Comparison of ENCODE assay signal across 8 mouse cellular contexts in genomic region chr6:48487747-48488725, GRCm38 (mm10). TPM values are rescaled to one million over a fixed set of nuclear protein-coding genes. Genes with fewer than 3 reads are reported as not detected.
A peak's percentile ranks its signal among the peaks of the same experiment; 100 is the strongest.
DNase-seq lines count a peak whose midpoint lies in the region; ATAC-seq and TF ChIP-seq lines count a peak whose summit lies in the region.

No protein-coding gene starts in this region.

- no peaks in the 10 kb centered on the region for H3K4me1 ChIP-seq in forebrain, embryonic 14.5 days (ENCODE audit: control insufficient read depth, insufficient read depth, low read length)
- H3K4me1 ChIP-seq in hindbrain, embryonic 11.5 days (replicated peaks; ENCODE audit: control insufficient read depth, insufficient read depth, low read length), result no peaks in the 10 kb centered on the region; the same call in none of the 2 replicates
- H3K4me1 ChIP-seq in liver, embryonic 13.5 days (replicated peaks), result peaks cover 4% of the 10 kb centered on the region; the same call in 1 of the 2 replicates
- H3K4me1 ChIP-seq in stomach, postnatal 0 days (replicated peaks; ENCODE audit: control insufficient read depth, insufficient read depth), result no peaks in the 10 kb centered on the region
- H3K4me1 ChIP-seq in thymus, adult 2 months (replicated peaks; ENCODE audit: control insufficient read depth, insufficient read depth, low read length), result peaks cover 2% of the 10 kb centered on the region

- 17% methylated on average over 18 of the region's 25 CpGs for WGBS in forebrain, embryonic 14.5 days
- WGBS in hindbrain, embryonic 11.5 days, result 15% methylated on average over 16 of the region's 25 CpGs
- WGBS in liver, embryonic 13.5 days (ENCODE audit: insufficient replicate concordance), result 6% methylated on average over 19 of the region's 25 CpGs
- 12% methylated on average over 17 of the region's 25 CpGs for WGBS in stomach, postnatal 0 days
- 15% methylated on average over 17 of the region's 25 CpGs for WGBS in thymus, adult 2 months

- no peaks in the 10 kb centered on the region for H3K27me3 ChIP-seq in forebrain, embryonic 14.5 days (replicated peaks; ENCODE audit: control insufficient read depth, insufficient read depth, low read length)
- no peaks in the 10 kb centered on the region for H3K27me3 ChIP-seq in hindbrain, embryonic 11.5 days (ENCODE audit: control insufficient read depth, insufficient read depth, low read length)
- no peaks in the 10 kb centered on the region for H3K27me3 ChIP-seq in liver, embryonic 13.5 days
- H3K27me3 ChIP-seq in stomach, postnatal 0 days (ENCODE audit: control insufficient read depth, insufficient read depth, low read length), result no peaks in the 10 kb centered on the region
- no peaks in the 10 kb centered on the region for H3K27me3 ChIP-seq in thymus, adult 2 months (ENCODE audit: control insufficient read depth, insufficient read depth, low read length)

- H3K36me3 ChIP-seq in forebrain, embryonic 14.5 days (ENCODE audit: control insufficient read depth, insufficient read depth, low read length), result no peaks in the 10 kb centered on the region
- H3K36me3 ChIP-seq in hindbrain, embryonic 11.5 days (ENCODE audit: control insufficient read depth, insufficient read depth, low read length), result no peaks in the 10 kb centered on the region
- H3K36me3 ChIP-seq in liver, embryonic 13.5 days, result no peaks in the 10 kb centered on the region
- H3K36me3 ChIP-seq in stomach, postnatal 0 days (ENCODE audit: control insufficient read depth, insufficient read depth, low read length), result no peaks in the 10 kb centered on the region
- no peaks in the 10 kb centered on the region for H3K36me3 ChIP-seq in thymus, adult 2 months (ENCODE audit: control insufficient read depth, insufficient read depth, low read length)

- peak; percentile 18; the same call in 1 of the 2 replicates for TF ChIP-seq CTCF in stomach, postnatal 0 days (IDR thresholded peaks at IDR 0.05; ENCODE audit: low read depth)
- TF ChIP-seq CTCF in thymus, adult 2 months (IDR thresholded peaks at IDR 0.05; ENCODE audit: borderline replicate concordance, control insufficient read depth, extremely low read depth, insufficient read depth, low read length, poor library complexity), result no peak

- H3K4me3 ChIP-seq in forebrain, embryonic 14.5 days (ENCODE audit: low read depth, low read length), result no peak overlapping the region
- H3K4me3 ChIP-seq in hindbrain, embryonic 11.5 days (ENCODE audit: low read depth, low read length), result no peak overlapping the region
- H3K4me3 ChIP-seq in liver, embryonic 13.5 days (replicated peaks), result no peak overlapping the region
- H3K4me3 ChIP-seq in stomach, postnatal 0 days (ENCODE audit: low read depth, low read length), result no peak overlapping the region
- H3K4me3 ChIP-seq in thymus, adult 2 months (ENCODE audit: control insufficient read depth, insufficient read depth, low read length), result no peak overlapping the region

- ATAC-seq in forebrain, embryonic 14.5 days, result peak; percentile 18; the same call in 1 of the 2 replicates
- peak; percentile 38 for ATAC-seq in hindbrain, embryonic 11.5 days (ENCODE audit: low FRiP score)
- ATAC-seq in liver, embryonic 13.5 days (ENCODE audit: low read depth), result no peak
- peak; percentile 22; the same call in 1 of the 2 replicates for ATAC-seq in stomach, postnatal 0 days (ENCODE audit: low FRiP score, low TSS enrichment)

- H3K4me2 ChIP-seq in forebrain, embryonic 14.5 days (ENCODE audit: low read length), result peak overlapping the region; percentile 35
- peak overlapping the region; percentile 37 for H3K4me2 ChIP-seq in hindbrain, embryonic 11.5 days (replicated peaks; ENCODE audit: low read depth, low read length)
- peak overlapping the region; percentile 37 for H3K4me2 ChIP-seq in liver, embryonic 13.5 days
- H3K4me2 ChIP-seq in stomach, postnatal 0 days (replicated peaks; ENCODE audit: low read depth), result peak overlapping the region; percentile 32; the same call in 1 of the 2 replicates

- no peaks in the 10 kb centered on the region for H3K9me3 ChIP-seq in forebrain, embryonic 14.5 days (replicated peaks; ENCODE audit: control insufficient read depth, low read length)
- no peaks in the 10 kb centered on the region for H3K9me3 ChIP-seq in hindbrain, embryonic 11.5 days (ENCODE audit: control insufficient read depth, low read length)
- no peaks in the 10 kb centered on the region for H3K9me3 ChIP-seq in liver, embryonic 13.5 days (replicated peaks)
- H3K9me3 ChIP-seq in stomach, postnatal 0 days (ENCODE audit: control insufficient read depth, low read length), result no peaks in the 10 kb centered on the region

- H3K27ac ChIP-seq in forebrain, embryonic 14.5 days (ENCODE audit: low read depth, low read length), result no peak overlapping the region; the same call in 1 of the 2 replicates
- H3K27ac ChIP-seq in hindbrain, embryonic 11.5 days (ENCODE audit: low read depth, low read length), result 0 out of 2 replicates have a peak overlapping the region, but pooled peaks have one; percentile 33
- H3K27ac ChIP-seq in liver, embryonic 13.5 days, result no peak overlapping the region
- H3K27ac ChIP-seq in stomach, postnatal 0 days (replicated peaks), result no peak overlapping the region
- H3K27ac ChIP-seq in thymus, adult 2 months (ENCODE audit: control insufficient read depth, insufficient read depth, low read length), result no peak overlapping the region

- no peak overlapping the region for H3K9ac ChIP-seq in forebrain, embryonic 14.5 days (ENCODE audit: low read length)
- peak overlapping the region; percentile 43; the same call in 1 of the 2 replicates for H3K9ac ChIP-seq in hindbrain, embryonic 11.5 days (ENCODE audit: low read depth, low read length)
- H3K9ac ChIP-seq in liver, embryonic 13.5 days, result no peak overlapping the region
- 0 out of 2 replicates have a peak overlapping the region, but pooled peaks have one; percentile 13 for H3K9ac ChIP-seq in stomach, postnatal 0 days (ENCODE audit: low read length)

- DNase-seq in adrenal gland, adult 2 months, result peak; percentile 26
- DNase-seq in adrenal gland, adult 18-20 months (ENCODE audit: low spot score in 2 of 2), result no peak
- DNase-seq in forebrain, embryonic 14.5 days (ENCODE audit: low spot score), result no peak
- peak; percentile 40 for DNase-seq in hindbrain, embryonic 11.5 days (ENCODE audit: low spot score)
- DNase-seq in liver, embryonic 13.5 days, result no peak
- DNase-seq in stomach, postnatal 0 days (ENCODE audit: low spot score), result no peak
- no peak for DNase-seq in ovary, adult 18-20 months (ENCODE audit: low spot score)
- no peak for DNase-seq in thymus, adult 2 months

- TF ChIP-seq EP300 in stomach, postnatal 0 days (optimal IDR thresholded peaks at IDR 0.05), result no peak

- no peak for TF ChIP-seq POLR2A in thymus, adult 2 months (IDR thresholded peaks at IDR 0.05; ENCODE audit: control insufficient read depth, extremely low read depth, insufficient read depth, low read length, poor library complexity)

RNA-seq across cellular contexts. Expression of gene Sspo, which starts 40.0 kb away (rescaled TPM):
- 1 to 10 TPM; 2.7 to 3.5 TPM for total RNA-seq in adrenal gland, adult 2 months (2021)
- 8.4 and 12.3 TPM in 2 replicates for polyA plus RNA-seq in adrenal gland, adult 2 months (2012; rRNA removed)
- 1 to 10 TPM; 3.0 to 3.1 TPM for total RNA-seq in adrenal gland, adult 18-20 months (2021)
- polyA plus RNA-seq in forebrain, embryonic 14.5 days (2014; fragmentation: Nextera tagmentation; extraction: Ambion mirVana), result 0.06 and 0.48 TPM in 2 replicates
- polyA plus RNA-seq in hindbrain, embryonic 11.5 days (2014; fragmentation: Nextera tagmentation; extraction: Ambion mirVana), result 0.05 and 0.17 TPM in 2 replicates
- 0.08 TPM in 1 of 2 replicates, not detected in the other for polyA plus RNA-seq in liver, embryonic 13.5 days (2015; fragmentation: Nextera tagmentation; extraction: Ambion mirVana)
- 0.04 and 0.07 TPM in 2 replicates for polyA plus RNA-seq in stomach, postnatal 0 days (2015; fragmentation: Nextera tagmentation; extraction: Ambion mirVana)
- polyA plus RNA-seq in thymus, adult 2 months (2012; rRNA removed), result 29.3 and 35.4 TPM in 2 replicates

RNA-seq across cellular contexts. Expression of gene Zfp467, which starts 42.4 kb away (rescaled TPM):
- total RNA-seq in adrenal gland, adult 2 months (2021), result 10 to 100 TPM; 47.3 to 53.6 TPM
- 119 and 124 TPM in 2 replicates for polyA plus RNA-seq in adrenal gland, adult 2 months (2012; rRNA removed)
- total RNA-seq in adrenal gland, adult 18-20 months (2021), result 10 to 100 TPM; 36.0 to 58.6 TPM
- polyA plus RNA-seq in forebrain, embryonic 14.5 days (2014; fragmentation: Nextera tagmentation; extraction: Ambion mirVana), result 27.1 and 29.9 TPM in 2 replicates
- polyA plus RNA-seq in hindbrain, embryonic 11.5 days (2014; fragmentation: Nextera tagmentation; extraction: Ambion mirVana), result 13.3 and 14.9 TPM in 2 replicates
- polyA plus RNA-seq in liver, embryonic 13.5 days (2015; fragmentation: Nextera tagmentation; extraction: Ambion mirVana), result 1.8 and 1.9 TPM in 2 replicates
- polyA plus RNA-seq in stomach, postnatal 0 days (2015; fragmentation: Nextera tagmentation; extraction: Ambion mirVana), result 24.2 and 29.5 TPM in 2 replicates
- polyA plus RNA-seq in thymus, adult 2 months (2012; rRNA removed), result 29.4 and 30.2 TPM in 2 replicates

RNA-seq across cellular contexts. Expression of gene Atp6v0e2, which starts 49.4 kb away (rescaled TPM):
- 10 to 100 TPM; 70.7 to 78.4 TPM for total RNA-seq in adrenal gland, adult 2 months (2021)
- polyA plus RNA-seq in adrenal gland, adult 2 months (2012; rRNA removed), result 182 and 183 TPM in 2 replicates
- 10 to 100 TPM; 65.7 to 90.8 TPM for total RNA-seq in adrenal gland, adult 18-20 months (2021)
- polyA plus RNA-seq in forebrain, embryonic 14.5 days (2014; fragmentation: Nextera tagmentation; extraction: Ambion mirVana), result 152 and 161 TPM in 2 replicates
- polyA plus RNA-seq in hindbrain, embryonic 11.5 days (2014; fragmentation: Nextera tagmentation; extraction: Ambion mirVana), result 55.1 and 59.0 TPM in 2 replicates
- 1.5 and 1.6 TPM in 2 replicates for polyA plus RNA-seq in liver, embryonic 13.5 days (2015; fragmentation: Nextera tagmentation; extraction: Ambion mirVana)
- polyA plus RNA-seq in stomach, postnatal 0 days (2015; fragmentation: Nextera tagmentation; extraction: Ambion mirVana), result 22.1 and 23.0 TPM in 2 replicates
- polyA plus RNA-seq in thymus, adult 2 months (2012; rRNA removed), result 3.3 and 4.7 TPM in 2 replicates

Comparison
In these comparisons a context has a peak if more than half of its experiments do, and no peak if none do; other contexts are left out.
1. DNase-seq: peak in adrenal gland, adult 2 months (single experiment) and hindbrain, embryonic 11.5 days (single experiment); none in adrenal gland, adult 18-20 months (0 of 2), forebrain, embryonic 14.5 days (single experiment), liver, embryonic 13.5 days (single experiment), stomach, postnatal 0 days (single experiment), ovary, adult 18-20 months (single experiment) and thymus, adult 2 months (single experiment).
2. H3K9ac ChIP-seq: peak in hindbrain, embryonic 11.5 days (single experiment) and stomach, postnatal 0 days (single experiment); none in forebrain, embryonic 14.5 days (single experiment) and liver, embryonic 13.5 days (single experiment).
3. Peak in every context shown above with its lines, with median percentiles within 50 percentile points of each other: H3K4me2 ChIP-seq.